Mouse (Mus musculus): ENCODE measurements around the gene Zfp553. TPM values are rescaled to one million over a fixed set of nuclear protein-coding genes. Genes with fewer than 3 reads are reported as not detected.

The Zfp553 gene
- 10 to 100 TPM; 20.6 to 21.4 (median 20.9) TPM for total RNA-seq (2022)

DNA sequence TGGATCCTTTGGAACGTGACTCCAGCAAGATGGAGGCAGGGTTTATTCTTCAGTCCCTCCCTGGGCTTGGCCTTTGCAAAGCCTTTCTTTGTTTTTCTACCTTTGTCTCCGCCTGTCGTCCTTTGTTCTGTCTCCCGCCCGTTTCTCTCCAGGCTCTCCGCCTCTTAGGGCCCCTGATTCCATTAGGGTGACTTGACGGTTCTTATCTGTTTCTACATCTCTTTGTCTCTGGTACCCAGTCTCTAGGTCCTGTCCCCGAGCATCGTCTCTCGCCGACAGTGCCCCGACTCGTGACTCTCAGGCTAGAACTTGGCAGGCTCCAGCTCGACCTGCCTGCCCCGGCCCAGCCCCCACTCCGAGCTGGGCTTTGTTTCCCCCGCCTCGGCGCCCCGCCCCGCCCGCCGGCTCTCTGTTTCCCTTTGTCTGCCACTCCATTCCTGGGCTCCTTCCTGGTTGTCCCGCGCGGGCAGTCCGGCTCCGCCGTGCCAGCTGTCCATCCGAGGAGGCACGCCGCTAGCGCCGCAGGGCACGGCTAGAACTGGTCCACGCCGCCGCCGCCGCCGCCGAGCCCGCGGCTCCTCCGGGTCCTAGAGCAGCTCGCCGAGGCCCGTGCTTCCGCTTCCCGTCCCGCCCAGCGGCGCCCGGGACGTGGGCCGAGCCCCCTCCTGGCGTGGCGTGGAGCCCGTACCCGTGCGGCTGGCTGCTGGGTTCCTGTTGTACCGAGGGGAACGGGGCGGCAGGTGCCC is at the start of gene Zfp553, which contains the start of gene Sept1:
Gene Zfp553 (plus strand): TSS at position 440 of the 746 bp plus-strand sequence.
Gene Sept1 (minus strand): TSS at position 509 of the 746 bp plus-strand sequence.
- peak; percentile 71 to 77 for DNase-seq (ENCODE audit: low spot score in 2 of 2)

GRCm38 (mm10) chr7:127183345-127183744 is 49.5 kb upstream of the Zfp553 start:
- DNase-seq (ENCODE audit: low spot score in 2 of 2): no peak

DNA sequence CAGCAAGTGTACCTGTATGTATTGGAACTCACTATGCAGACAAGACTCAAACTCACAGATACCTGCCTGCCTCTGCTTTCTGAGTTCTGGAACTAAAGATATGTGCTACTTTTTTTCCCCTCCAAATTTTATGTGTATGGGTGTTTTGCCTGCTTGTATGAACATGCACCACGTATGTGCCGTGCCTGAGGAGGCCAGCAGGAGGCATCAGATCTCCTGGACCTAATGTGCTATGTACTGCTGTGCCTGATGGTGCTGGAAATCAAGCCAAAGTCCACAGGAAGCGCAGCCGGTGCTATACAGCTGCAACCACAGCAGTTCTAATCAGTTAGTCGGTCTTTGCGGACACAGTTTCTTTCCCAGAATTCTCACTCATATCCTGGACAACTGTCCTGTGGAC is 49.0 kb upstream of the Zfp553 start:
- no peak for DNase-seq (ENCODE audit: low spot score in 2 of 2)

DNA sequence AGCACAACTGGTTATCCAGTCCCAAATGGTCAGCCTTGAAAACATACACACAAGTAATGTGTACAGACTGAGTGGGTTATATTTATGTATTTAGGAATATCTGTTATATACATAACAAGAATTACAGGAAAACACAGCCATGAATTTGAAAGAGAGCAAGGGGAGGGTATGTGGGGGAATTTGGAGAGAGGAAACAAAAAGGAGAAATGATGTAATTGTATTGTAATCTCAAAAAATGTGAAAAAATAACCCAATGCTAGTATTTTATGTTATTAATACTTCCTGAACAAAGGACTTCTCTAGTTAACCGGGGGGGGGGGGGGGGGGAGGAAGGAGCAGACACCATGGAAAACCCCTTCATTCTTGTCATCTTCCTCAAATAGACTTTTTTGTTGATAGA is 48.1 kb upstream of the Zfp553 start:
- DNase-seq (ENCODE audit: low spot score in 2 of 2): no peak

GRCm38 (mm10) chr7:127185601-127186000 is 47.3 kb upstream of the Zfp553 start:
- DNase-seq (ENCODE audit: low spot score in 2 of 2): no peak

DNA sequence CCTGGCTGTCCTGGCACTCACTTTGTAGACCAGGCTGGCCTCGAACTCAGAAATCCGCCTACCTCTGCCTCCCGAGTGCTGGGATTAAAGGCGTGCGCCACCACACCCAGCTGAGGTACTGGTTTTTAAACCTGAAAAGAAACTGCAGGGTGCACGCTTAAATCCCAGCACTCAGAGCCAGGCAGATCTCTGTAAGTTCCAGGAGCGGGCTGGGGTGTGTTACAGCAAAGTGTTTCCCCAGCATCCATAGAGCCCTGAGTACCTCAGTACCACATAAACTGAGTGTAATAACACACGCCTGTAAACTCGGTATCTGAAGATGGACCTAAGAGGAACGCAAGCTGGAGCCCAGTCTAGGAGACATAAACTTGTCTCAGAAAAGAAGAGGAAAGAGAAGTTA is 45.5 kb upstream of the Zfp553 start:
- DNase-seq (ENCODE audit: low spot score in 2 of 2): no peak

- no peak for DNase-seq (ENCODE audit: low spot score in 2 of 2)
Observed at GRCm38 (mm10) chr7:127188305-127189276, 44.3 kb upstream of the Zfp553 start.

- DNase-seq (ENCODE audit: low spot score in 2 of 2): no peak
Observed at GRCm38 (mm10) chr7:127190672-127191071, 42.2 kb upstream of the Zfp553 start.

GRCm38 (mm10) chr7:127192989-127193388 is 39.9 kb upstream of the Zfp553 start:
- DNase-seq (ENCODE audit: low spot score in 2 of 2): no peak

- DNase-seq (ENCODE audit: low spot score in 2 of 2): no peak
Observed at GRCm38 (mm10) chr7:127194011-127194632, 38.7 kb upstream of the Zfp553 start.

GRCm38 (mm10) chr7:127194633-127195029 is 38.2 kb upstream of the Zfp553 start:
- DNase-seq (ENCODE audit: low spot score in 2 of 2): no peak

DNA sequence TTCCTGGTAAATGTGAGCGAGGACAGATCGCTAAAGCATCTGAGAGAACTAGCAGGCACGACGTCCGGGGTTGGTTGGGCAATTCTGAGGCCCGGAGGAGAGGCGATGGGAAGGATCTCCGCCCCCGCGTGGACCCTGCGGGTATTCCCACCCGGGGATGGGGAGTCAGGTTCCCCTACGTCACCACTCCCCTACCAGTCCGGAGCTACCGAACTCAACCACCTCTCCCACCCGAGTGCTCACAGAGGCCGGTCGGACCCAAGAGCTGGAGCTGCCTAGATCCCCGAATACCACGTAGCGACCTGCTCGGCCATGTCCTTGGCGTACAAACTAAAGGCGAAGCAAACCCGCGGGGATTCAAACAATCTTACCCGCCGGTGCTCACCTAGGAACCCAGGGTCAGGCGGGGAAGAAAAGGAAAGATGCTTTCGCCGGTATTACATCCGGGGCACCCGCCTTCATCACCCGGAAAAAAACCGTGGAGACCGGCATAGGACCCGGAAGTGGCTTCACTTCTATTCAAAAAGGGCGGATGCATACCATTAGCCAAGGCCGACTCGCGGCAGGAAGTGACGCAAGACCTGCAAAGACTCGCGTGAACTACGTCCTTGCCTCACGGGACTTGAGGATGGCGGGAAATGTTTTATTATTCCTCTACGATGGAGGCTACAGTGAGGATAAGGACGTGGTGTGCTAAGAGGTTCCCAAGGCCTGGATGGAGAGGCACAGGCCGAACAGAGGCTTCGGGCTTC is 37.1 kb upstream of the Zfp553 start, which contains the start of gene Cd2bp2:
Gene Cd2bp2 (minus strand): TSS at position 507 of the 752 bp plus-strand sequence.
- DNase-seq (ENCODE audit: low spot score in 2 of 2): peak; percentile 97 to 98

DNA sequence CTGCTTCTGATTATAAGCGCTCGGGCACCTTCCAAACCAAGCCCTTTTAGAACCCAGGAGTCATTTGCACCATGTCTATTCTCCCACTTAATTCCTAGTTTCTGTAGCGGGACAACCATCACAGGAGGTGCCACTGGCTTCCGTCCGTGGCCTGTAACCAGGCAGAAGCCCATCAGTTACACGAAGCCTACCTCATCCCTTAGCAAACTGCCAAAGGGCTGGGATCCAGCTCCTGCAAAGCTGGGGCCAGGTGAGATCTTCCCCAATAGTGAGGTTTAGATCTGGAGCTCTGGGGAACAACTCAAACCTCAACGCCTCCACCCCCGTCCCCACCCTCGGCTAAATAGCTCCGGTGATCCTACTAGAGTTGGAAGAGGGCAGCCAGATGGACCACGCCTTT is 36.4 kb upstream of the Zfp553 start:
- DNase-seq (ENCODE audit: low spot score in 2 of 2): no peak

DNA sequence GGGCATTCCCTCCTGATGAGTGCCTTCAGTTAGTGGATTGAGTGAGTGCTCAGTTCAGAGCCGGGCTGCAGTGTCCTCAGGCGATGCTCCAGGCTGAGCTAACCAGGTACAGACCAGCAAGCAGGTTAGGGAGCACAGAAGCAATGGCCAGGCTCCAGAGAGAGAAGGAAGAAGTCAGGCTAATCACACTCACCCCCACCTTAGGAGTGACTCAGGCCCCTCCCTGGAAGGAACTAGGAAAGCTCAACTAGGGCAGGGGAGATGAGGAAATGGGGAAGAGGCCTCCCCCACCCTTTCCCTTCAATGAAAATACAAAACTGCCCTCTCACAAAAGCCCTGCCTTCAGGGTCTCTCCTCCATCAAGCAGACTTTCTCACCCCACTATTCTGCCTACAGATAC is 26.3 kb upstream of the Zfp553 start:
- DNase-seq (ENCODE audit: low spot score in 2 of 2): no peak

GRCm38 (mm10) chr7:127207374-127208294 is 25.2 kb upstream of the Zfp553 start:
- DNase-seq (ENCODE audit: low spot score in 2 of 2): no peak

DNA sequence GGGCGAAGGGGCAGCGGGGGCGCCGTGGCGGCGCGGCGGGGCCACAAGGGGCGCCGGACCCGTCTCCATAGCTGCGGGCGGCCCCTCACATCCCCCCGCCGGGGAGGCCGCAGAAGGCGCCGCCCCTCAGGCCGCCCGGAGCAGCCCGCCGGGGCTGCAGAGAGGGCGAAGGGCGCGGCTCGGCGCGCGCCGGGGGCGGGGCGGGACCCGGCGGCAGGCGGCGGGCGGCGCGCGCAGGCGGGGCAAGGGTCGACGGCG is 24.6 kb upstream of the Zfp553 start, which contains the start of gene Tbc1d10b:
Gene Tbc1d10b (minus strand): TSS at position 174 of the 258 bp plus-strand sequence.
- DNase-seq (ENCODE audit: low spot score in 2 of 2): no peak

DNA sequence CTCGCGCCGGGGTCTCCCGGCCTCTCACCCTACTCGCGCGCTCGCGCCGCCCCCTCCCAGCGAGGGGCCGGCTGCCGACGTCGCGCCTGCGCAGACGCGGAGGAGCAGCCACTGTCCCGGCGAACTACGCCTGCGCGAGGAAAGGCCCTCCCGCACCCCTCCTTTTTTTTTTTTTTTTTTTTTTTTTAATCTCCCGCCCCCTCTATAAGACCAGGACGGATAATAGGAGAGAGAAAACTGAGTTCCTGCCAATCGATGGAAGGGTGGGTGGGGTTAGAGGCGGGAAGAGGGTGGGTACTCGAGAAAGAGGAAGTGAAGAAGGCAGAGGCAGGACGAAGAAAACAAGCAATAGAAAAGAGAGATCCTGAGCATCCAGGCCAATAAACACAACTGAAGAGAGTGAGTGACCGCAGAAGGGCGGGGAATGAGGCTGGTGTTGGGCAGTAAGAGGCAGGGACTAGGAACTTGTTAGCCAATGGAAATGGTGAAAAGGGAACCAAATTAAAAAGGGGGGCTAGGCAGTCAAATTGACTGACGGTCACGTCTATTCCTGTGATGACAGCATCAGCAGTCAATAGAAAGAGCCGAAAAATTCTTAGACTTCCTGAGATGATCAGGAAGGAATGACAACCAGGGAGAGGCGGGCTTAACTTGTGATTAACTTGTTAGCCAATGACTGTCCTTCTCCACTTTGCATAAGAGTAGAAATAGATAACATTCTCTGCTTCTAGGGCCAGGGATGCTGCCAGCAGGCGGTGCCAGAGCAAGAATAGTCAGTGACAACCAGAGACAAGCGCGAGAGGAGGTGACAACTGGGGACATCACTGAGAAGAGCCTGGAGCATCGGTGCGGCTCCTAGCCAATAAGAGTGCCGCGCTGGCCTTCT is 24.1 kb upstream of the Zfp553 start, which contains the start of gene Mylpf:
Gene Mylpf (plus strand): TSS at position 338 of the 886 bp plus-strand sequence.
- DNase-seq (ENCODE audit: low spot score in 2 of 2): peak; percentile 95 to 98

DNA sequence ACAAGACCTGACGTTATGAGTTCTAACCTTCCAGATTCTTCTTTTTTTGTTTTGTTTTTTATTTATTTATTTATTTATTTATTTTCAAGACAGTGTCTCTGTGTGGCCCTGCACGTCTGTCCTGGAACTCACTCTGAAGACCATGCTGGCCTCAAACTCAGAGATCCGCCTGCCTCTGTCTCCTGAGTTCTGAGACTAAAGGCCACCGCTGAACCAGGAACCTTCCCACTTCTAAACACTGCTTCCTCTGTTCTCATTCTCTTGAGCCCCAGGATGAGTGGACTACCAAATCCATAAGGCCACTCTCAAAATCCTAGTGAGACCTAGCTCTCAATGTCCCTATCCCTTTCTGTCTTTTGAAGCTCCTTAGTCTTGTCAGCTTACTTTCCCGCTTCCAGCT is 23.0 kb upstream of the Zfp553 start:
- no peak for DNase-seq (ENCODE audit: low spot score in 2 of 2)

DNA sequence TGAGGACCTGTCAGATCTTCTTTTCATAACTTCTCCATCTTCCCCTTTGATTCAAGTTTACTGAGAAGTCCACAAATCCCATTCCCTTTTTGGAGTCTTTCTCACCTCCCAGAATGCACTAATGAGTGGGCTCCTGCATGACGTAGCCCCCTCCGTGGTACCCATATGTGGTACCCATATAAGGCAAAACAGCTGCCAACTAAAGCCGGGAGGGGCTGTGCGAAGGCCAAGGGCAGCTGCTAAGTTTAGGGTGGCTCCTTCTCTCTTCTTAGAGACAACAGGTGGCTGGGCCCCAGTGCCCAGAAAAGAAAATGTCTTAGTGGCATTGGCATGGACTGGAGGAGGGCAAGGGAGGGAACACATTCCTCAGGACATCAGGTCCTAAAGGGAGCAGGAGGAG is 22.6 kb upstream of the Zfp553 start:
- DNase-seq (ENCODE audit: low spot score in 2 of 2): no peak
